Mouse (Mus musculus) erythroblast, adult 5-6 weeks (primary cell): ENCODE results near the gene Tcf12. TPM values are rescaled to one million over a fixed set of nuclear protein-coding genes. Genes with fewer than 3 reads are reported as not detected.

Experiments
- ATAC-seq: replicated peaks from 2 replicates; pipeline ENCODE4 v1.8.0; 2016; ENCODE audit warnings: moderate number of reproducible peaks, mild to moderate bottlenecking, moderate TSS enrichment, inconsistent platforms; ENCODE audit not compliant: poor library complexity, low FRiP score, severe bottlenecking
- total RNA-seq, 2 experiments: library from RNA; stranded (forward) in 1 of 2; stranded (reverse) in 1 of 2; fragments of 150-400 nt in 1 of 2; fragments of 200-764, 138-1000 nt in 1 of 2; gene quantifications; 2 replicates each; pipeline versions ENCODE4 v1.2.3 to v1.2.4; 2015 to 2017; ENCODE audit warnings: low replicate concordance in 2 of 2

The Tcf12 gene
- total RNA-seq, 2 experiments from 2014 or later, result 10.9 to 22.1 TPM

DNA sequence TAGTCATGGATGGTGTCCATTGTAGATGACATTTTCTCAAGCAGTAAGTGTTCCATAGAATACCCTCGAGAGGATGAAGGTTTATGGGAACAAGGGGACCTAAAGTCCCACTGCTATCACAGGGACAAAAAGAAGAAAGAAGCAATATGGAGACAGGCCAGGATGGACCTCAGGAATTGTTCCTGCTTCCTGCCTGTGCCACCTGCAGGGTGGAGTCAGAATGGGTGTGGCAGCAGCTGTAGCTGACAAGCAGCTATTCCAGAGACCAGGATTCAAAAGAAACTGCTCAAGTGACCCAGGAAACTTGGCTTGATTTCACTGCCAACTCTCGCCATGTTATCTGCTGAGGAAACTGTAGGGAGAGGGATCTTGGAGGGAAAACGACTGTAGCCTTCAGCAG is 298.1 kb downstream of the Tcf12 start:
- no peak for ATAC-seq

GRCm38 (mm10) chr9:71812914-71813313 is 298.8 kb downstream of the Tcf12 start:
- no peak for ATAC-seq

DNA sequence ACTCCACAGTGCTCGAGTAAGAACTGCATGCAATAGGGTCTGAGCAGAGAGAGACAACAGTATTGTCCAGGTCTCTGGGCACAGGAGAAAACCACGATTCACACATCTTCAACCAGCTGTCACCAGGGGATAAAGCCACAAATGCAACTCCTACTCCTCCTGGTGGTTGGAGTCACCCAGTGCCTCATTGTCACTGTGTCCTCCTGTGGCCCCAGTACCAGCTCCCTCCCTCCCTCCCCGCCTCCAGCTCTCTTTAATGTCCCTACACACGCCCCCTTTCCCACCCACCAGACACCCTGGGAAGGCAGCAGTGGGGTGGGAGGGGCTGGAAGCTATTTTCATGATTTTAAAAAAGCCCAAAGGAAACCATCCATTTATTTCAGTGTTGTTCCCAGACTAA is 299.3 kb downstream of the Tcf12 start:
- ATAC-seq, result no peak

DNA sequence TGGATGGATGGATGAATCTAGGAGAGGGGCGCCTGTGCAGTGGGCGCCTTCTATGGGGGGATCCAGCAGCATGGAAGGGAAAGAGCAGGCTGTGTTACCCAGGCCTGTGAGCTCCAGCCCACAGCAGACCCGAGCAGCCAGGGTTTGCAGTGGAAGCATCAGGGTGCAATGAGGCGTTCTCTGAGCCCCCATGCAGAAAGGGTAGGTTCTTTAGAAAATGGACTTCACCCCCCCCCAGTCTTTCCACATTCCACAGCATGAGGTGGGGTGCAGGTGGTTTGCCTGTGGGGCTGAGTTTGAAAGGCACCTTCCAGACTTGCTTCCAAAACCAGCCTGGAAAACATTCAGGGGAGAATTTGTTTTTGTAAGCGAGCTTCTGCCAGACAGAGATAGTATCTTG is 300.3 kb downstream of the Tcf12 start:
- no peak for ATAC-seq

DNA sequence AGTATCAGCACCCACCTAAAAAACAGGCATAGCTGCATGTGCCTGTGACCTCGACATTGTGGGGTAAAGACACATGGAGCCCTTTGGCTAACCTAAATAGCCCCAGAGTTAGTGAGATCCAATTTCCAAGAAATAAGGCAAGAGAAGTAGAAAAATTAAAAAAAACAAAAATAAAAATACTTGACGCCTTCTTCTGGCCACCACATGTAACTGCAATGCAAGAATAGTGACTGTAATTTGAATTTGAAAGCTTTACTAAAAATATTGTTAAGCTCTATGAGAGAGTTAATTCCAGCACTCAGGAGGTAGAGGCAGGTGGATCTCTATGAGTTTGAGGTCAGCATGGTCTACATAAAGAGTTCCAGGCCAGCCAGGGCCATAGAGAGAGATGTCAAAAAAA is 300.9 kb downstream of the Tcf12 start:
- ATAC-seq, result no peak

- no peak for ATAC-seq
These were observed 302.9 kb downstream of the Tcf12 start for GRCm38 (mm10) chr9:71808640-71809254.

GRCm38 (mm10) chr9:71807801-71808200 is 303.9 kb downstream of the Tcf12 start:
- ATAC-seq, result no peak

DNA sequence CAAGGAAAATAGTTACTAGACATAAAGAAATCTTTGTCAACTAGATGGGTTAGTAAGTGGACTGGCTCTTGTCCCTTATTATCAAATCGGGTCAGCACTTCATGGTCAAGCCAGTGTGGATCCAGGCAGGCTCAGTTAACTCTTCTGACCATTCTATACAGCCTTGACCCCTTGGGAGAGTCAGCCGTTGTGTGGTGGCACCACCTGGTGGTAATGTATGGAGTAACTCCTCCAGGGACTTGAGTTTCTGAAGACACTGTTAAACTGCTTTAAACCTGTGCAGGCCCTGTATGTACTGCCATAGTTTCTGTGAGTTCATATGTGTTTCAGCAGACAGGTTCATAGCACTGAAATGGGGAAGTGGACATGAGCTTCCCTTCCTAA is 305.3 kb downstream of the Tcf12 start:
- no peak for ATAC-seq

- ATAC-seq, result no peak
These were observed 305.8 kb downstream of the Tcf12 start for GRCm38 (mm10) chr9:71805646-71806421.

DNA sequence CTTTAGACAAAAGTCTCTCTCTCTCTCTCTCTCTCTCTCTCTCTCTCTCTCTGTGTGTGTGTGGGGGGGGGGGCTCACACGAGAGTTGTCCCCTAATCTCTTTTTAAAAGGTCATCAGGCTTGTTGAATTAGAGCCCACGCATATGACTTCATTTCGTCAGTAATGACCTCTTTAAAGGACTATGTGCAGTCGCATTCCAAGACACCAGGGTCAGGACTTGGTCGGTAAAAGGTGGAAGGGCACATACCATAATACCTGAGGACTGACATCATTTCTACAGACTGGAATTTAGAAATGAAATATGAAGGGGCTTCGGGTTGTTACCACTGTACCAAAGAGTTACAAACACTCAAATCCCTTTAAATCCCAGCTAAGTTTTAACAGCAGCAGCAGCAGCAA is 307.6 kb downstream of the Tcf12 start:
- ATAC-seq, result no peak

GRCm38 (mm10) chr9:71803281-71803680 is 308.4 kb downstream of the Tcf12 start:
- no peak for ATAC-seq

- no peak for ATAC-seq
These were observed 312.1 kb downstream of the Tcf12 start for GRCm38 (mm10) chr9:71799598-71799997.

DNA sequence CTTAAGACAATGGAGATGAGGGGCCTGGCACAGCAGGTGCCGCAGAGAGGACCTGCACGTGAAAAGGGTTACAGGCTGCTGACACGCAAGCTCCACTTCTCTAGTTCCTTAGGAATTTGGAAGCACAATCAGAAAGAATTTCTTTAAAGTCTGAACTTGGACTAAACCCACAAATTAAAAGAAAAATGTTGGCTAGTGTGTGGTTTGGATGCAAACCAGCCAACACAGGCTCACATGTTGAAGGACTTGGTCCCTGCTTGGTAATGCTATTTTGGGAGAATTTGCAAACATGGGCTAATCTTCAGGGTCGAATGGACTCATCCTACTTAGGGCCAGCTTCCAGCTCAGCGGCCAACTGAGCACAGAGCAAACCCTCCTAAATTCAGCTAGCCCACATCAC is 313.5 kb downstream of the Tcf12 start:
- no peak for ATAC-seq

Other genes with a start within 250 kb of the Tcf12 start
- 67.6 and 77.5 TPM in 2 replicates for gene Zfp280d, start 163.0 kb upstream of the Tcf12 start, total RNA-seq (2015; ENCODE audit: low replicate concordance)
- 51.5 and 53.4 TPM in 2 replicates for gene Zfp280d, start 163.0 kb upstream of the Tcf12 start, total RNA-seq (2017; ENCODE audit: low replicate concordance)